Mouse (Mus musculus) neural tube, embryonic 10.5 days (tissue): ENCODE results near the gene Cypt1.

Experiments used
- DNase-seq: peaks from one replicate; pipeline ENCODE4 v3.0.0-alpha.2; 2017; ENCODE audit warnings: low spot score; ENCODE audit errors: extremely low spot score

Cypt1 gene

DNA sequence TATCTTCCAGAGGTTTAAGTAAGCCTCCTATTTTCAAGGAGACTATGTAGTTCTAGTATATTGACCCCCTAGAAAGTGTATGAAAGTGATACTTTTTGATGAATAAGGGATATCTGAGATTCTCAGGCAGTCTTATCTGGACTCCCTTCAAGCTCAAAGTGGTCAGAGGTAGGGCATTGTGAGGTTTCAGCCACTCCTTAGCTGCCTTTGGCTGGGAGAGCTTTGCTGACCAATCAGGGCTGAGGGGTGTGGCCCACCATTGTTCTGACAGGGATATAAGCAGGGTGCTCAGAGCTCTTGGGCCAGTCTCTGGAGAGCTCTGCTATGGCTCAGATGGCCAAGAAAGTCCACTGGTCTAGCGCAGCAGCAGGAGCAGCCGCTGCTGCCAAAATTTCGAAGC is at the start of gene Cypt1:
Cypt1 (plus strand) TSS at position 301 of the 400 bp plus-strand sequence.
- DNase-seq: no peak

DNA sequence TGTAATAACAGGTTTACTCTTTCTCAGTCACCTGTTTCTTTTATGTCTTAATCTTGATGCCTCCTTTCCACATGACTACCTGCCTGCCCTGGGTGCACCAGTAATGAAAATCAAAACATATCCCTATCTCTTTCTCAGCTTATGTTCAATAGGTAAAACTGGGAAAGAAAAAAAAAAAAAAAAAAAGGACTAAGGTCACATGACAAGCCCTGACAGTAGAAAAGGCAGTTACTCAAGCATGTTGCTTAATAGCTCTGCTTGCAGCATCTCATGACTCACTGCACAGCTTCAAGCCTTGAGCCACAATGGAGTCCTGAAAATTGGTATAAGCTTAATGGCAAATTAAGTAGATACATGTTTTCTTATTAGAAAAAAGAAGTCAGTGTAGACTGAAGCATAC is 24.1 kb downstream of the Cypt1 start:
- no peak for DNase-seq

DNA sequence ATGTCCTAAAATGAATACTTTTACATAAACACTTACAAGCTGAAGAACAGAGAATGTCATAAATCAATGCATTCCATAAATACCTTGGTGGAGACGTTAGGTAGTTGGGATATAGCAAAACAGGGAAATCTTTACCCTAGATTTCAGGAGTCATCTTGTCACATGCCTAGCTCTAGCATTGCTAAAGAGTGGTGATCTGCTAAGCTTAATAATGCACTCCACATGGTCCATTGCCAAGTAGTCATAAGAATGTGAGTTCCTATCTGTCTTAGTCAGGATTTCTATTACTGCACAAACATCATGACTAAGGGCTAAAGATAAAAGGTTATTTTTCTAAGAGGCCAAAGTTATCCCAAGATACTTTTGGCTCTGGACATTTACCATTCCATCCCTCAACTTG is 34.4 kb downstream of the Cypt1 start:
- no peak for DNase-seq

DNA sequence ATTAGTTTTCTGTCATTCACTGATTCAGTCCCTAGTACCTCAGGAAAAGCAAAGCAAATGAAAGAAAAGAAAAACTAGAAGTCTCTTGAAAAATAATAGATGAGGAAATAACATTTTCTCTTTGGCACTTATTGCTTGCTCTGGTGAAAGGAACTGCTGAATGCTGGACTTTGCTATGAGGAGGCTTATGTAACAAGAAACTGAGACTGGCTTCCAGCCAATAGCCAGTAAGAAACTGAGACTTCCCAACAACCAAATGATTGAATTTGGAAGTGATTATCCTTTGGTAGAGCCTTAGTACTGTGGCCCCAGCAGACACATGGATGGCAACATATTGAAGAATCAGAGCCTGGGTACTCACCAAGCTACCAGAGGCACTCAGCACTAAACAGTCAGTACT is 35.8 kb downstream of the Cypt1 start:
- no peak for DNase-seq
